Mouse (Mus musculus): Measurements from ENCODE around the gene Trpv4.

The Trpv4 gene

DNA sequence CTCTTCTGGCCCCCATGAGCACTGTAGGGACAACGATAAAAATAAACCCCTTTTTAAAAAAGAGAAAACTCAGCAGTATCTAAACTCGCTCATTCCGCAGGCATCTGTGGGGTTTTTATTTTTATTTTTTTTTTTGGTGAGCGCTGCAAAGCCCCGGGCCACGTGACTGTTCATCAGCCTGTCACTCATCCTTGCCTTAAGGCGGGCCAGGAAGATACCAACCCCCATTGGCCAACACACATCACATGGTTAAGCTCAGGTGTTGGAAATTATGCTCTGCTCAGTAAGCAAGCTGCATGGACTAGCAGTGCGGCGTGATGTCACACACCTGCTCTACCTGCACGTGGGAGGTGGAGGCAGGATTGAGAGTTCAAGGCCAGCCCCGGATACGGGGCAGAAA, 40.4 kb downstream of the Trpv4 start:
- no peak for DNase-seq

DNA sequence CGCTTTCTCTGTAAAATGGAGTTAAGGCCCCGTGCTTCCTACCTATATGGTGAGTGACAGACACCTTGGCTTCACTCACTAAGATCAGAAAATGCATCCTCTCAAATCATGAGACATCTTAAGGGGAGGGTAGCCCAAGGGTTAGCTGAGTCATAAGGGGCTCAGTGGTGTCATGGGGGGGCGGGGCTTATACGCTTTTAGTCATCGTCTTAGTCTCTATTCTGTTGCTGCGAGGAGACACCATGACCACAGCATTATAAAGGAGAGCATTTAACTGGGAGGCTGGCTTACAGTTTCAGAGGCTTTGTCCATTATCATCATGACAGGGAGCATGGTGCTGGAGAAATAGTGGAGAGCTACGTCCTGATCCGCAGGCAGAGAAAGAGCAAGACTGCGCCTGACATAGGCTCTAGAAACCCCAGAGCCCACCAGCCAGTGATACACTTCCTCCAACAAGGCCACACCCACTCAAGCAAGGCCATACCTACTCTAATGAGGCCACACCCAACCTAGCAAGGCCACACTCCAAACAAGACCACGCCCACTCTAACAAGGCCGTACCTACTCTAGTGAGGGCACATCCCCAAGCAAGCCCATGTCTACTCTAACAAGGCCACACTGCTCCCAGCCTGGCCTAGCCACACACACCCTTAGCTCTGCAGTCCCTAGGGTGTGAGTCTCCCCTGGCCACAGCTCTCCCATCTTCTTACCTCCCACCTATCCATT, 41.7 kb downstream of the Trpv4 start:
- no peak for DNase-seq

DNA sequence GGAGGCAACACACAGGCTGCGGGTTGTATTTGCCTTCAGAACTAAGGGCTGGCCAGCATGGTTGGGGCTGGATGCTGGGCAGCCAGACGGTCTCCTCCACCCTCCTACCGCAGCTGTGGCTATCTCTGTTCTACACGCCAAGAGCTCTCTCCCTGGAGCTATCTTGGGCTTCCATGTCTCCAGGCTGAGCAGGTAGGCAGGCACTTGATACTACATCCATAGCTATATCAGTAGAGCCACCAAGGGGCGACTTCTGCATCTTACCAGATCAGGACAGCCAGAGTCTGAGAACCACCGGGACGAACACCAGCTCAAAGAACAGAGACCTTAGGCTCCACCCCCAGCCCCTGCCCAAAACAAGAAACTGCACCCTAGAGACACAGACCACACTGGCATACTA, 43.4 kb downstream of the Trpv4 start:
- DNase-seq, result no peak

GRCm38 (mm10) chr5:114611968-114612608, 46.1 kb downstream of the Trpv4 start:
- DNase-seq, result no peak

DNA sequence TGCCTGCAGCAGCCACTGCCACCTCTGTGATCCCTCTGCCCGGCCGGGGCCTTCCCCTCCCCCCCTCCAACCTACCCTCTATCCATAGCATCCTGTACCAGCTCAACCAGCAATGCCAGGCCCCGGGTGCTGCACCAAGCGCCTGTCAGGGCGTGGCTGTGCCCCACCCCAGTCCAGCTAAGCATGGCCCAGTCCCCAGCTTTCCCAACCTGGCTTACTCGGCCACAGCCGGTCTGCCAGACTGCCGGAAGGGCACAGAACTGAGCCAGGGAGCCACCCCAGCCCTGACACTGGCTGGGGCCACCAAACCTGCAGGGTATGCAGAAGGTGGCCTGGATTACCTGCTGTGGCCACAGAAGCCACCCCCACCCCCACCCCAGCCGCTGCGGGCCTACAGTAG, 47.0 kb downstream of the Trpv4 start:
- DNase-seq, result no peak

- DNase-seq, result peak; percentile 66
Observed at GRCm38 (mm10) chr5:114608516-114608915, 49.7 kb downstream of the Trpv4 start.

DNA sequence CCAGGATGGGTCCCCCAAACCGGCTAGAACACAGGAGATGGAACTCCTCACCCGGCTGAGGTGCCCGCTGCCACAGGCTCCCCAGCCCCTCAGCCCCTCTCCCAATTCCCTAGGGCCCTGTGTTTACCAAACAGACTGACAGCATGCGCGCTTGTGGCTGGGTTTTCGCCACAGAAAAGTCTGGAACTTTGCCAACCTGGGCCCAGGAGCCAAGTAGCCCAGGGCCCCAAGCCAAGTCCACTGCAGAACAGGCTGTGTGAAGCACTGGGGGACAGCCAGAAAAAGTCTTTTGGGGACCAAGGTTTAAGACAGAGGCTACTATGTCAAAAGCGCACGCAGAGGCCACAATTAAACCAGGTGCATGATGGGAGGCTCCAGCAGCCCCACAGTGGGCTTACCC, 50.6 kb downstream of the Trpv4 start:
- DNase-seq, result peak; percentile 67

DNA sequence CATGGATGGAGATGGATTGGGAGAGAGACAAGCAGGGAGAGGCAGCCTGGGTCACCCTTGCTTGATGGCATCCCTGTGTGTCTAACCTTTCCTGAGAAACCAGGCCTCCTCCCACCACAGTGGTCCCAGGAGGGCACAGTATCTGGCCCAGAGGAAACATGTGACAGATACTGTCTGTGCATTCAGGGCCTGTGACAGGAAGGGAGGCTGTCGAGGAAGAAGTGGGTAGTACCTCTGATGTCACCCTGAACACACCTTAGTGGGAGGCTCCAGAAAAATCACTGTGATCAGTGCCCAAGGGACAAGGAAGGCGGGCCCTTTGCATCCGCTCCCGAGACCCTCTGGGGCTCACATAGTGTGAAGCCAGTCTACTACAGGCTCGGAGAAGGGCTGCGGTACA, 52.2 kb downstream of the Trpv4 start:
- DNase-seq, result no peak

- no peak for DNase-seq
Observed at GRCm38 (mm10) chr5:114604781-114605290, 53.4 kb downstream of the Trpv4 start.

- DNase-seq, result no peak
Observed at GRCm38 (mm10) chr5:114603975-114604374, 54.2 kb downstream of the Trpv4 start.

DNA sequence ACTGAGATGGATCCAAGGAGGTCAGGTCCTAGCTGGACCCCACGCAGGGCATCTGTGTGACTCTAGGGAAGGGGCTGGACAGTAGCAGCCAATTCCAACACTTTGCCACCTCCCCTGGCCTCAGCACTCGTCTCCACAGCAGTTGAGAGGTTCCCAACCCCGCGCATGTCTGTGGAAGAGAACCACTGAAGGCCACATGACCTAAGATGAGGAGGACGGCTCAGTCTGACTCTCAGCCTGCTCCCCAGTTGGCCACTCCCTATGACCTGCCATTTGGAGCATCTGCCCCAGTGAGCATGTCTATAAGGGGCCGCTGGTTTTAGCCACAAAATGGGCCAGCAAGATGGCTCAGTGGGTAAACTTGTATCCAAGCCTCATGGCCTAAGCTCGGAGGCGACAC, 56.2 kb downstream of the Trpv4 start:
- no peak for DNase-seq

GRCm38 (mm10) chr5:114597652-114598051, 60.6 kb downstream of the Trpv4 start:
- DNase-seq, result no peak

DNA sequence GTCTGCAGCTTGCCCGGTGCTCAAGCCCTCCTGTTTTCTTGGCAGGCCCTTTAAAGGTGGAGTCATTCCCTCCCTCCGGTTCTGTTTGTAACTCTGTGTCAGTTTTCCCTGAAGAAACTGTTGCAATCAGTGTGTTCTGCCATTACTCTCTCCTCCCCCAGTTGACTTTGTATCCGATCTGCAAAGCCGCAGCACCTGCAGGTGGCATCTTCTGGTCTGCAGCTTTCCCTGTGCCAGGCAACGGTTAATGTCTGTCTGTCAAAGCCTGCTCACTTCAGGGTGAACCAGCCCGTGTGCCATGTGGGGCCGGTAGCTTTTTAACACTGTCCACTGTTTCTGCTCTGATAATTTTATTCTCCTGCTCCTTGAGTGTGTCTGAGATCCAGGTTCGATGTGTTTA, 61.0 kb downstream of the Trpv4 start:
- no peak for DNase-seq

DNA sequence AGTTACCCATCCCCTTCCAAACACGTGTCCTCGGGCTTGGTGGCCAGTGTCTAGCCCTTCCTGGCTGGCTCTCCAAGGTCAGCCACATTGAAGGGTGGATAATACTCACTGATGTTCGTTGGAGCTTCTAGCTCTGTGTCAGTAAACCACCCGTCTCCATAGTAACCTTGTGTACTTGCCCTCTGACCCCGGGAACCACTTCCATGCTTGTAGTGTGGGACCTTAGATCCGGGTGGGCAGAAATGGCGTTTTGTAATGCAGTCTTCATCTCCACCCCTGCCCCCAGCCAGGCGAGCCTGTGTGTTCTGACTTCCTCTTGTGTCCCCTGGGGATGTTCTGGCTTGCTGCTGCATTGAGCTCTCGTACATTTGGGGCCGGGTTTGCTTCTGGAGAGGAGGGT, 61.6 kb downstream of the Trpv4 start:
- no peak for DNase-seq

- no peak for DNase-seq
Observed at GRCm38 (mm10) chr5:114594741-114595241, 63.4 kb downstream of the Trpv4 start.

DNA sequence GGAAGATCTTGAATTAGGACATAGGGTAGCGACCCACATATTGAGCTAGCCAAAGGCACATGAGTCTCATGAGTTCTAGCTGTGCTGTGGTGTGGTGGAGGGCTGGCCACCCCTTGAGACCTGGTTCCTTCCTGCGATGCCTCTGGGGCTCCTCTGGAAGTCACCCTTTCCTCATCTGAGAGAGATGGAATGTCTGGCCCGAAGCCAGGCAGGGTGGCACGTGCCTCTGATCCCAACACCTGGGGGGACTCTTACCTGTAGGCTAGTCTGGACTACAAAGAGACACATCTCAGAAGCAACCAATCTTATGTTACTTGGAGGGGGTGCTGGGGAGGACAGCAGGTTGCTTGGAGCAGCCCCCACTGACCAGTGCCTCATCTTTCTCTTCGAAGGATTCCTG, 64.3 kb downstream of the Trpv4 start:
- DNase-seq, result no peak

GRCm38 (mm10) chr5:114593161-114593821, 64.9 kb downstream of the Trpv4 start:
- DNase-seq, result no peak

DNA sequence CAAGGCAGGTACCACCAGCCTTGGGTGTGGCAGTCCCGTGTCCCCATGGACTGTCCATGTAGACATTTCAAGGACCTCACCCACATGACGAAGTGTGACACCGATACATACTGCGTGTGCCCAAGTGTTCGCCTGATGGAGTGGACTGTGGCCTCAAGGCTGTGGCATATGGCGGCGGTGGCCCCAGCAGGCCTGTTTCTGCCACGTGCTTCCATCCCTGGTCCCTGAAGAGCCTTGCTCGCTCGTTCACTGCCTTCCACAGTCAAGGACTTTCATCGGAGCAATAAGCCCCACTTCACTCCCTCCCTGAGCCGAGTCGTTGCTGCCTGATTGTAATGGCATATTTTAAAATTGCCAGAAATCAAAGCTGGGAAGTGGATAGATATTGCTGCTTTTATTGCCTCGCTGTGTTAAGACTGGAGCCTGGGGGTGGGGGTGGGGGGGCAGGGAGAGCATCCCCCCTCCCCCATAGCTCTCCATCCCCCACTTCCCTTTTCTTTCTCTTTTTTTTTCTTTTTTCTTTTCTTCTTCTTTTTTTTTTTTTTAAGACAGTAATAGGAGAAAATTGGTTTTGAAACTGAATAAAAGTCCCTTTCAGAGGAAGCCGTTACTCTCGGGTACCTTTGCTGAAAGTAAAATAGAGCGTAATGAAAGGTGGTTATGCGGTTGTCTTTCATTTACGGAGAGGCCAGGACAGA, 65.6 kb downstream of the Trpv4 start:
- DNase-seq, result no peak

GRCm38 (mm10) chr5:114591151-114591561, 67.1 kb downstream of the Trpv4 start:
- DNase-seq, result no peak

DNA sequence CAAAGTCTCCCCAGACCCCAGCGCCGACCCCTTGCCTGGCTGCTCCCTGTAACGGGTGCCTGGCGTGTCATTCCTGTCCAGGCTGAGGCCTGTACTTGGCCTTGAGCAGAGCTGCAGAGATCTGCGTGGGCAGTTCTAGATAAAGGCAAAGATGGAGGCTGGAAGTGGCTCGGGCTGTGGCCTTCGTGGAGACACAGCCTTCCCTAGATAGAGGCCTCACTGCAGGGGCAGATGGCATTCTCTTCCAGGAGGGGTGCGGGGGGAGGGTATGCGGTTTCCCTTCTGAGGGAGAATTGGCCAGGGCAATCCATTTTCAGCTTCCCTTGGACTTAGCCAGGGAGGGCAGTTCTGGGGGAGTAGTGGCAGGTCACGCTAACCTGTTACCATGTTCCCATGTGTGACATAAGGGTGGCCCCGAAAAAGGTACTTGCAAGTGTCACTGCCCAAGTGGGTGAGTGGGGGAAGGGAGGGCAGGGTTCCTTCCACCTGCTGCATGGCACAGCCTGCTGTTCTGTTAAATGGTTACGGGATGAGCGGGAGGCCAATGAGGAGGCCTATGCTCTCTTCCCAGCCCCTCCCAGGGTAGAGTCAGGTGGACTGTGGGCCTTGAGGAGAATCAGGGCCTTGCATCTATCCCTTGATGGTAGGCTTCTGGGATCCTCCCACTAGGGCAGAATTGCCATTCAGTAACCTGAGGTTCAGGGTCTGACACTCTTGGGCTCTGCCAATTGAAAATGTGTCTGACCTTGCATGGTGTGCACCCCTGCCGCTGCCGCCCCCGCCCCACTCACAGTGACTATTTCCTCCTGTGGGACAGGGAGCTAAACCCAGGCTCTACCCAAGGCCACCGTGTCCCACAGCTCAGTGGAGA, 67.9 kb downstream of the Trpv4 start:
- DNase-seq, result no peak

GRCm38 (mm10) chr5:114589454-114589853, 68.8 kb downstream of the Trpv4 start:
- no peak for DNase-seq

GRCm38 (mm10) chr5:114589026-114589425, 69.2 kb downstream of the Trpv4 start:
- no peak for DNase-seq

Measured in right cerebral cortex, adult 18-20 months (tissue).